Mouse (Mus musculus) neural tube, embryonic 12.5 days (tissue): ENCODE results near the gene Coq10b. TPM values are rescaled to one million over a fixed set of nuclear protein-coding genes. Genes with fewer than 3 reads are reported as not detected.

Experiments
- ATAC-seq: fragments of 200-750 bp; cut with Nextera tagmentation; 2 replicates; pipeline ENCODE4 v1.8.0; 2017; ENCODE audit warnings: low read depth, mild to moderate bottlenecking, moderate TSS enrichment, moderate library complexity; ENCODE audit not compliant: low FRiP score
- H3K27ac ChIP-seq: fragments of 300-500 bp; sonication (generic); 2 replicates; pipeline ENCODE4 v1.5.1; 2016
- H3K27me3 ChIP-seq: fragments of 300-500 bp; sonication (generic); replicated peaks from 2 replicates; pipeline ENCODE4 v1.6.1; 2016; ENCODE audit warnings: mild to moderate bottlenecking
- H3K36me3 ChIP-seq: fragments of 300-500 bp; sonication (generic); 2 replicates; pipeline ENCODE4 v1.6.1; 2016; ENCODE audit warnings: mild to moderate bottlenecking
- H3K4me1 ChIP-seq: fragments of 300-500 bp; sonication (generic); 2 replicates; pipeline ENCODE4 v1.6.1; 2016
- H3K4me2 ChIP-seq: fragments of 300-500 bp; sonication (generic); replicated peaks from 2 replicates; pipeline ENCODE4 v1.6.1; 2016; ENCODE audit warnings: mild to moderate bottlenecking
- H3K4me3 ChIP-seq: fragments of 300-500 bp; sonication (generic); 2 replicates; pipeline ENCODE4 v1.5.1; 2016
- H3K9ac ChIP-seq: fragments of 300-500 bp; sonication (generic); 2 replicates; pipeline ENCODE4 v1.6.1; 2016; ENCODE audit warnings: mild to moderate bottlenecking
- H3K9me3 ChIP-seq: fragments of 300-500 bp; sonication (generic); 2 replicates; pipeline ENCODE4 v1.6.1; 2016; ENCODE audit warnings: mild to moderate bottlenecking
- WGBS: fragments of 180-500 bp; shearing (Covaris S2); methylation state at CpG from one replicate; pipeline ENCODE4 v1.1.7; 2016; 5-methylcytosine and 5-hydroxymethylcytosine counted together
- polyA plus RNA-seq: library from polyadenylated mRNA; unstranded; fragments of >200 nt; fragmentation: Nextera tagmentation; extraction: Ambion mirVana; gene quantifications from 2 replicates; pipeline ENCODE4 v1.2.1, GENCODE M21; 2016

Coq10b gene
- polyA plus RNA-seq, 1 experiment from 2014 or later = 31.5 TPM

GRCm38 (mm10) chr1:55088611-55089497 lies 36.3 kb downstream of the Coq10b start:
- ATAC-seq = peak; percentile 2; the same call in 1 of the 2 replicates
- H3K4me3 ChIP-seq = peak overlapping the region; percentile 89
- peak overlapping the region; percentile 84 for H3K4me2 ChIP-seq
- WGBS = 8% methylated on average over 16 of the region's 16 CpGs
- no peaks in the 10 kb centered on the region for H3K27me3 ChIP-seq
- H3K36me3 ChIP-seq = peaks cover 26% of the 10 kb centered on the region
- H3K9ac ChIP-seq = peak overlapping the region; percentile 93
- H3K9me3 ChIP-seq = no peaks in the 10 kb centered on the region
- peaks cover 24% of the 10 kb centered on the region for H3K4me1 ChIP-seq
- H3K27ac ChIP-seq = peak overlapping the region; percentile 86

- no peak for ATAC-seq
- 91% methylated on average over 5 of the region's 5 CpGs for WGBS
- peaks cover 22% of the 10 kb centered on the region; the same call in 1 of the 2 replicates for H3K36me3 ChIP-seq
- no peak overlapping the region for H3K4me3 ChIP-seq
- peak overlapping the region; percentile 84 for H3K4me2 ChIP-seq
- H3K9me3 ChIP-seq = no peaks in the 10 kb centered on the region
- no peak overlapping the region for H3K27ac ChIP-seq
- H3K4me1 ChIP-seq = peaks cover 24% of the 10 kb centered on the region
- H3K9ac ChIP-seq = no peak overlapping the region
- no peaks in the 10 kb centered on the region for H3K27me3 ChIP-seq
Measured at GRCm38 (mm10) chr1:55089498-55090064, 37.0 kb downstream of the Coq10b start.

GRCm38 (mm10) chr1:55092056-55092455 lies 39.5 kb downstream of the Coq10b start:
- no peaks in the 10 kb centered on the region for H3K9me3 ChIP-seq
- H3K9ac ChIP-seq = no peak overlapping the region
- H3K4me2 ChIP-seq = no peak overlapping the region
- no peak overlapping the region for H3K27ac ChIP-seq
- H3K4me3 ChIP-seq = no peak overlapping the region
- peaks cover 14% of the 10 kb centered on the region; the same call in 1 of the 2 replicates for H3K36me3 ChIP-seq
- H3K4me1 ChIP-seq = peaks cover 11% of the 10 kb centered on the region
- WGBS = 92% methylated on average over 2 of the region's 2 CpGs
- ATAC-seq = no peak
- no peaks in the 10 kb centered on the region for H3K27me3 ChIP-seq

- H3K9me3 ChIP-seq = no peaks in the 10 kb centered on the region
- no peak overlapping the region for H3K4me3 ChIP-seq
- 74% methylated on average over 1 of the region's 1 CpGs for WGBS
- ATAC-seq = no peak
- no peak overlapping the region for H3K4me2 ChIP-seq
- H3K4me1 ChIP-seq = peaks cover 11% of the 10 kb centered on the region
- no peaks in the 10 kb centered on the region for H3K27me3 ChIP-seq
- no peak overlapping the region for H3K27ac ChIP-seq
- peaks cover 14% of the 10 kb centered on the region; the same call in 1 of the 2 replicates for H3K36me3 ChIP-seq
- H3K9ac ChIP-seq = no peak overlapping the region
Measured at GRCm38 (mm10) chr1:55092469-55092868, 39.9 kb downstream of the Coq10b start.

- H3K27ac ChIP-seq = no peak overlapping the region
- H3K36me3 ChIP-seq = no peaks in the 10 kb centered on the region
- 88% methylated on average over 9 of the region's 9 CpGs for WGBS
- no peak overlapping the region for H3K9ac ChIP-seq
- H3K4me2 ChIP-seq = no peak overlapping the region
- no peak for ATAC-seq
- H3K9me3 ChIP-seq = no peaks in the 10 kb centered on the region
- no peaks in the 10 kb centered on the region for H3K4me1 ChIP-seq
- no peak overlapping the region for H3K4me3 ChIP-seq
- H3K27me3 ChIP-seq = no peaks in the 10 kb centered on the region
Measured at GRCm38 (mm10) chr1:55106919-55107585, 54.5 kb downstream of the Coq10b start.

- ATAC-seq = no peak
- no peaks in the 10 kb centered on the region for H3K36me3 ChIP-seq
- no peak overlapping the region for H3K4me3 ChIP-seq
- H3K4me1 ChIP-seq = no peaks in the 10 kb centered on the region
- 86% methylated on average over 1 of the region's 1 CpGs for WGBS
- H3K4me2 ChIP-seq = no peak overlapping the region
- no peak overlapping the region for H3K27ac ChIP-seq
- no peaks in the 10 kb centered on the region for H3K9me3 ChIP-seq
- H3K27me3 ChIP-seq = no peaks in the 10 kb centered on the region
- H3K9ac ChIP-seq = no peak overlapping the region
Measured at GRCm38 (mm10) chr1:55107644-55108043, 55.1 kb downstream of the Coq10b start.

- no peaks in the 10 kb centered on the region for H3K9me3 ChIP-seq
- no peak overlapping the region for H3K4me2 ChIP-seq
- 41% methylated on average over 2 of the region's 2 CpGs for WGBS
- no peaks in the 10 kb centered on the region for H3K36me3 ChIP-seq
- H3K27me3 ChIP-seq = no peaks in the 10 kb centered on the region
- H3K4me1 ChIP-seq = no peaks in the 10 kb centered on the region
- no peak overlapping the region for H3K27ac ChIP-seq
- no peak overlapping the region for H3K4me3 ChIP-seq
- no peak overlapping the region for H3K9ac ChIP-seq
- ATAC-seq = no peak
Measured at GRCm38 (mm10) chr1:55108473-55108872, 55.9 kb downstream of the Coq10b start.

GRCm38 (mm10) chr1:55109066-55109766 lies 56.6 kb downstream of the Coq10b start:
- Histone ChIP-seq H3K9ac (no peak overlapping the region), H3K4me3 (no peak overlapping the region), H3K27me3 (no peaks in the 10 kb centered on the region), H3K36me3 (no peaks in the 10 kb centered on the region), H3K27ac (no peak overlapping the region), H3K9me3 (no peaks in the 10 kb centered on the region), H3K4me2 (no peak overlapping the region), H3K4me1 (no peaks in the 10 kb centered on the region)
- no peak for ATAC-seq
- 92% methylated on average over 4 of the region's 4 CpGs for WGBS

Other genes starting within 250 kb of the Coq10b start
- 13.5 and 14.7 TPM in 2 replicates for gene Ankrd44, start 126.4 kb upstream of the Coq10b start, polyA plus RNA-seq
- 321 and 327 TPM in 2 replicates for gene Sf3b1, start 25.3 kb upstream of the Coq10b start, polyA plus RNA-seq
- 329 and 346 TPM in 2 replicates for gene Hspe1, start 35.4 kb downstream of the Coq10b start, polyA plus RNA-seq
- 338 TPM in 2 replicates for gene Hspd1, start 35.5 kb downstream of the Coq10b start, polyA plus RNA-seq
- gene Mob4, start 78.5 kb downstream of the Coq10b start, polyA plus RNA-seq = 158 and 165 TPM in 2 replicates
- gene Rftn2, start 174.0 kb downstream of the Coq10b start, polyA plus RNA-seq = 11.7 and 12.5 TPM in 2 replicates
- gene Mars2, start 184.4 kb downstream of the Coq10b start, polyA plus RNA-seq = 3.1 and 3.3 TPM in 2 replicates